Mouse (Mus musculus) hindlimb bud, embryonic 11.5 days (tissue): ENCODE measurements around the gene Arhgap15.

Experiments
- DNase-seq: peaks from one replicate; pipeline ENCODE4 v3.0.0-alpha.2; 2012; ENCODE audit warnings: low read depth, low spot score; ENCODE audit errors: extremely low spot score

The Arhgap15 gene

GRCm38 (mm10) chr2:44344861-44345260 lies 596.2 kb downstream of the Arhgap15 start:
- no peak for DNase-seq

GRCm38 (mm10) chr2:44345325-44345945 lies 596.8 kb downstream of the Arhgap15 start:
- DNase-seq: no peak

- no peak for DNase-seq
Measured at GRCm38 (mm10) chr2:44346184-44346583, 597.6 kb downstream of the Arhgap15 start.

GRCm38 (mm10) chr2:44347781-44348180 lies 599.2 kb downstream of the Arhgap15 start:
- no peak for DNase-seq

GRCm38 (mm10) chr2:44349101-44349500 lies 600.5 kb downstream of the Arhgap15 start:
- no peak for DNase-seq

- DNase-seq: no peak
Measured at GRCm38 (mm10) chr2:44352885-44353284, 604.3 kb downstream of the Arhgap15 start.

- no peak for DNase-seq
Measured at GRCm38 (mm10) chr2:44353594-44353993, 605.0 kb downstream of the Arhgap15 start.

- no peak for DNase-seq
Measured at GRCm38 (mm10) chr2:44354786-44355185, 606.2 kb downstream of the Arhgap15 start.

- no peak for DNase-seq
Measured at GRCm38 (mm10) chr2:44355316-44355715, 606.7 kb downstream of the Arhgap15 start.

GRCm38 (mm10) chr2:44356248-44356886 lies 607.7 kb downstream of the Arhgap15 start:
- DNase-seq: no peak

GRCm38 (mm10) chr2:44356887-44357251 lies 608.2 kb downstream of the Arhgap15 start:
- no peak for DNase-seq

- no peak for DNase-seq
Measured at GRCm38 (mm10) chr2:44380225-44380624, 631.6 kb downstream of the Arhgap15 start.

GRCm38 (mm10) chr2:44384541-44384940 lies 635.9 kb downstream of the Arhgap15 start:
- no peak for DNase-seq

- no peak for DNase-seq
Measured at GRCm38 (mm10) chr2:44389556-44389955, 640.9 kb downstream of the Arhgap15 start.

- DNase-seq: no peak
Measured at GRCm38 (mm10) chr2:44393789-44394188, 645.2 kb downstream of the Arhgap15 start.

- DNase-seq: no peak
Measured at GRCm38 (mm10) chr2:44394956-44395501, 646.4 kb downstream of the Arhgap15 start.

- DNase-seq: no peak
Measured at GRCm38 (mm10) chr2:44395577-44395976, 647.0 kb downstream of the Arhgap15 start.

GRCm38 (mm10) chr2:44397209-44397608 lies 648.6 kb downstream of the Arhgap15 start:
- no peak for DNase-seq

- DNase-seq: no peak
Measured at GRCm38 (mm10) chr2:44397735-44398337, 649.2 kb downstream of the Arhgap15 start.

GRCm38 (mm10) chr2:44399191-44399926 lies 650.7 kb downstream of the Arhgap15 start:
- no peak for DNase-seq

GRCm38 (mm10) chr2:44401704-44402422 lies 653.2 kb downstream of the Arhgap15 start:
- DNase-seq: no peak
